Mouse (Mus musculus) layer of hippocampus, postnatal 25 days (tissue): ENCODE results near the gene Olfr1205. TPM values are rescaled to one million over a fixed set of nuclear protein-coding genes. Genes with fewer than 3 reads are reported as not detected.

ENCODE experiments used
- DNase-seq, 2 experiments: peaks; one replicate each; pipeline ENCODE4 v3.0.0; 2022; ENCODE audit warnings: mixed read lengths in 2 of 2, low spot score in 1 of 2; ENCODE audit errors: extremely low spot score in 1 of 2
- total RNA-seq, 2 experiments: library from RNA; stranded (reverse); gene quantifications; 2 replicates each; pipeline ENCODE4 v1.2.3; 2021

Olfr1205 gene
- not detected for total RNA-seq

GRCm38 (mm10) chr2:88829437-88829836 lies at the start of gene Olfr1205:
Gene Olfr1205, plus strand, starts transcription at chr2:88829737.
- no peak for DNase-seq

GRCm38 (mm10) chr2:88792736-88793135 lies 36.8 kb upstream of the Olfr1205 start, which contains the start of gene Olfr1201:
Gene Olfr1201, plus strand, starts transcription at chr2:88793036.
- DNase-seq, result no peak

GRCm38 (mm10) chr2:88814196-88814595 lies 15.3 kb upstream of the Olfr1205 start, which contains the start of gene Olfr1202:
Gene Olfr1202, plus strand, starts transcription at chr2:88814496.
- no peak for DNase-seq

- no peak for DNase-seq
Measured at GRCm38 (mm10) chr2:88838477-88838876, 8.9 kb downstream of the Olfr1205 start.

GRCm38 (mm10) chr2:88848992-88849391 lies 19.5 kb downstream of the Olfr1205 start, which contains the start of gene Olfr1204:
Gene Olfr1204, plus strand, starts transcription at chr2:88849292.
- DNase-seq, result no peak

GRCm38 (mm10) chr2:88862931-88863330 lies 33.4 kb downstream of the Olfr1205 start, which contains the start of gene Olfr1206:
Gene Olfr1206, plus strand, starts transcription at chr2:88863231.
- no peak for DNase-seq

Other genes starting within 250 kb of the Olfr1205 start
- not detected for gene Olfr1189, start 243.3 kb upstream of the Olfr1205 start, total RNA-seq
- under 1 TPM in 1 of 2 experiments, not detected in 1; 0.05 TPM for gene Olfr1191-ps1, start 189.2 kb upstream of the Olfr1205 start, total RNA-seq
- not detected for gene Olfr1192-ps1, start 181.2 kb upstream of the Olfr1205 start, total RNA-seq
- gene Olfr1193, start 154.1 kb upstream of the Olfr1205 start, total RNA-seq, result not detected
- not detected for gene Olfr1195, start 140.6 kb upstream of the Olfr1205 start, total RNA-seq
- gene Olfr1196, start 125.1 kb upstream of the Olfr1205 start, total RNA-seq, result not detected
- gene Olfr1197, start 97.4 kb upstream of the Olfr1205 start, total RNA-seq, result not detected
- gene Olfr1198, start 78.4 kb upstream of the Olfr1205 start, total RNA-seq, result not detected
- not detected for gene Olfr1199, start 69.3 kb upstream of the Olfr1205 start, total RNA-seq
- not detected for gene Olfr1200, start 59.2 kb upstream of the Olfr1205 start, total RNA-seq
- gene Olfr1201, start 36.7 kb upstream of the Olfr1205 start, total RNA-seq, result not detected
- not detected for gene Olfr1202, start 15.2 kb upstream of the Olfr1205 start, total RNA-seq
- not detected for gene Olfr1204, start 19.6 kb downstream of the Olfr1205 start, total RNA-seq
- gene Olfr1206, start 33.5 kb downstream of the Olfr1205 start, total RNA-seq, result not detected
- gene Olfr1208, start 72.6 kb downstream of the Olfr1205 start, total RNA-seq, result not detected
- gene Olfr1209, start 85.4 kb downstream of the Olfr1205 start, total RNA-seq, result not detected
- not detected for gene Olfr1211, start 108.4 kb downstream of the Olfr1205 start, total RNA-seq
- not detected for gene Olfr1212, start 124.2 kb downstream of the Olfr1205 start, total RNA-seq
- gene Gm13762, start 150.5 kb downstream of the Olfr1205 start, total RNA-seq, result not detected
- gene Olfr1214, start 162.9 kb downstream of the Olfr1205 start, total RNA-seq, result not detected
- not detected for gene Olfr1215, start 177.2 kb downstream of the Olfr1205 start, total RNA-seq
- gene Olfr1216, start 188.6 kb downstream of the Olfr1205 start, total RNA-seq, result not detected
- gene Olfr1217, start 202.3 kb downstream of the Olfr1205 start, total RNA-seq, result not detected
- not detected for gene Olfr1218, start 231.4 kb downstream of the Olfr1205 start, total RNA-seq